In genomic region chr4:145256144-145256543, GRCm38 (mm10) we compare ENCODE assay signal across 38 mouse cellular contexts. TPM values are rescaled to one million over a fixed set of nuclear protein-coding genes. Genes with fewer than 3 reads are reported as not detected.
"Had no signal": no experiment of that assay in that cellular context is flagged by ENCODE, and none has a peak within 500 bp of the region (broad histone marks: within the 10 kb centered on the region; RNA-seq: fewer than 3 reads in every experiment).

No protein-coding gene starts in this region.

- H3K27me3 ChIP-seq: heart, embryonic 13.5 days; heart, embryonic 15.5 days; hindbrain, embryonic 12.5 days; hindbrain, embryonic 13.5 days; hindbrain, embryonic 15.5 days; intestine, embryonic 15.5 days had no signal

- H3K9me3 ChIP-seq: heart, embryonic 12.5 days; heart, embryonic 13.5 days; heart, embryonic 15.5 days; hindbrain, embryonic 10.5 days; hindbrain, embryonic 12.5 days; hindbrain, embryonic 13.5 days; hindbrain, embryonic 15.5 days; intestine, embryonic 15.5 days; kidney, embryonic 15.5 days had no signal

- H3K4me2 ChIP-seq: heart, embryonic 11.5 days; heart, embryonic 12.5 days; heart, embryonic 13.5 days; heart, embryonic 15.5 days; hindbrain, embryonic 12.5 days; hindbrain, embryonic 13.5 days; hindbrain, embryonic 14.5 days; hindbrain, embryonic 15.5 days; intestine, embryonic 15.5 days; kidney, embryonic 15.5 days had no signal

- H3K36me3 ChIP-seq: heart, embryonic 12.5 days; heart, embryonic 13.5 days; heart, embryonic 15.5 days; hindbrain, embryonic 10.5 days; hindbrain, embryonic 12.5 days; hindbrain, embryonic 13.5 days; hindbrain, embryonic 15.5 days; intestine, embryonic 15.5 days; kidney, embryonic 15.5 days had no signal

- H3K4me3 ChIP-seq: heart, embryonic 12.5 days; heart, embryonic 13.5 days; heart, embryonic 15.5 days; hindbrain, embryonic 10.5 days; hindbrain, embryonic 12.5 days; hindbrain, embryonic 13.5 days; hindbrain, embryonic 15.5 days; intestine, embryonic 15.5 days; kidney, embryonic 15.5 days; layer of hippocampus, adult 2 months; left cerebral cortex, adult 2 months had no signal

- DNase-seq: heart, postnatal 10 days; heart, postnatal 14 days; heart, postnatal 4 days; kidney, adult 11 months; kidney, adult 18-20 months; kidney, adult 2 months; kidney, adult 8-10 months; kidney, adult 9 months; kidney, postnatal 10 days; kidney, postnatal 14 days; kidney, postnatal 25 days; kidney, postnatal 36 days; kidney, postnatal 4 days; layer of hippocampus, adult 9-11 months; layer of hippocampus, postnatal 36 days had no signal

- H3K27ac ChIP-seq: heart, embryonic 13.5 days; heart, embryonic 15.5 days; hindbrain, embryonic 10.5 days; hindbrain, embryonic 12.5 days; hindbrain, embryonic 13.5 days; hindbrain, embryonic 14.5 days; hindbrain, embryonic 15.5 days; hindbrain, postnatal 0 days; intestine, embryonic 15.5 days; kidney, embryonic 15.5 days; kidney, postnatal 0 days; layer of hippocampus, adult 2 months; left cerebral cortex, adult 2 months had no signal

- H3K9ac ChIP-seq: heart, embryonic 12.5 days; heart, embryonic 13.5 days; heart, embryonic 15.5 days; hindbrain, embryonic 12.5 days; hindbrain, embryonic 13.5 days; hindbrain, embryonic 14.5 days; hindbrain, embryonic 15.5 days; intestine, embryonic 15.5 days; kidney, embryonic 15.5 days had no signal

- H3K4me1 ChIP-seq: heart, embryonic 13.5 days; heart, embryonic 15.5 days; hindbrain, embryonic 10.5 days; hindbrain, embryonic 12.5 days; hindbrain, embryonic 13.5 days; hindbrain, embryonic 15.5 days; intestine, embryonic 15.5 days had no signal

- ATAC-seq: hindbrain, embryonic 16.5 days; hindbrain, postnatal 0 days; inflammation-experienced regulatory T-cells, adult 6 months; intestine, embryonic 15.5 days; intestine, embryonic 16.5 days; intestine, postnatal 0 days had no signal

RNA-seq across cellular contexts. Expression of gene Tnfrsf8, which starts 58.8 kb away (rescaled TPM):
- total RNA-seq: hematopoietic stem cell, adult 5-6 weeks had no signal
- polyA plus RNA-seq: heart, embryonic 12.5 days; heart, embryonic 14.5 days; intestine, embryonic 14.5 days; intestine, embryonic 16.5 days; kidney, embryonic 16.5 days had no signal
